Mouse (Mus musculus) myocyte (in vitro differentiated cells): Measurements from ENCODE around the gene Rbm33. TPM values are rescaled to one million over a fixed set of nuclear protein-coding genes. Genes with fewer than 3 reads are reported as not detected.

Experiments used
- H3K27me3 ChIP-seq: one replicate; pipeline ENCODE4 v1.6.1; 2011; ENCODE audit not compliant: control insufficient read depth, insufficient read depth, insufficient read length
- H3K36me3 ChIP-seq: one replicate; pipeline ENCODE4 v1.6.1; 2011; ENCODE audit not compliant: control insufficient read depth, insufficient read depth
- H3K4me2 ChIP-seq: one replicate; pipeline ENCODE4 v1.6.1; 2011; ENCODE audit warnings: low read depth, control low read depth
- H3K4me3 ChIP-seq: one replicate; pipeline ENCODE4 v1.5.1; 2011; ENCODE audit warnings: mild to moderate bottlenecking, control low read depth, moderate library complexity
- H3K79me2 ChIP-seq: one replicate; pipeline ENCODE4 v1.6.1; 2011; ENCODE audit not compliant: control insufficient read depth, insufficient read depth
- H3ac ChIP-seq: one replicate; pipeline ENCODE4 v1.6.1; 2011; ENCODE audit not compliant: control insufficient read depth, insufficient read length
- CEBPB ChIP-seq: IDR thresholded peaks from 2 replicates; pipeline ENCODE4 v1.6.1; 2011; ENCODE audit warnings: mild to moderate bottlenecking, moderate library complexity; ENCODE audit not compliant: poor library complexity, insufficient read depth, severe bottlenecking
- E2F4 ChIP-seq: IDR thresholded peaks from one replicate; pipeline ENCODE4 v1.6.1; 2011; ENCODE audit warnings: mild to moderate bottlenecking, control low read depth, moderate library complexity; ENCODE audit not compliant: insufficient read depth
- MAX ChIP-seq: IDR thresholded peaks from one replicate; pipeline ENCODE4 v1.6.1; 2011; ENCODE audit warnings: low read depth, mild to moderate bottlenecking, control low read depth
- MYOD1 ChIP-seq, 3 experiments: IDR thresholded peaks; one replicate each; pipeline ENCODE4 v1.6.1; 2011; ENCODE audit warnings: control low read depth in 2 of 3, low read depth in 2 of 3, mild to moderate bottlenecking in 2 of 3, moderate library complexity in 1 of 3; ENCODE audit not compliant: insufficient read length in 2 of 3, control insufficient read depth in 1 of 3
- MYOG ChIP-seq, 3 experiments: IDR thresholded peaks; one replicate each; pipeline ENCODE4 v1.6.1; 2011; ENCODE audit warnings: control low read depth in 2 of 3, low read depth in 2 of 3, mild to moderate bottlenecking in 2 of 3; ENCODE audit not compliant: insufficient read length in 2 of 3, control insufficient read depth in 1 of 3, insufficient read depth in 1 of 3
- POLR2A ChIP-seq: IDR thresholded peaks from one replicate; pipeline ENCODE4 v1.6.1; 2011; ENCODE audit warnings: low read depth, mild to moderate bottlenecking, control low read depth, moderate library complexity; ENCODE audit not compliant: insufficient read length
- POLR2AphosphoS2 ChIP-seq: IDR thresholded peaks from one replicate; pipeline ENCODE4 v1.6.1; 2011; ENCODE audit warnings: low read depth, control low read depth; ENCODE audit not compliant: insufficient read length
- REST ChIP-seq: IDR thresholded peaks from one replicate; pipeline ENCODE4 v1.6.1; 2011; ENCODE audit warnings: mild to moderate bottlenecking, control low read depth, moderate library complexity; ENCODE audit not compliant: insufficient read depth, insufficient read length
- SRF ChIP-seq: IDR thresholded peaks from one replicate; pipeline ENCODE4 v1.6.1; 2011; ENCODE audit warnings: low read depth; ENCODE audit not compliant: control insufficient read depth, insufficient read length
- TCF12 ChIP-seq: IDR thresholded peaks from one replicate; pipeline ENCODE4 v1.6.1; 2011; ENCODE audit warnings: mild to moderate bottlenecking, control low read depth; ENCODE audit not compliant: poor library complexity, insufficient read depth, severe bottlenecking
- TCF3 ChIP-seq: IDR thresholded peaks from one replicate; pipeline ENCODE4 v1.6.1; 2011; ENCODE audit warnings: low read depth, control low read depth; ENCODE audit not compliant: insufficient read length
- USF1 ChIP-seq: IDR thresholded peaks from one replicate; pipeline ENCODE4 v1.6.1; 2011; ENCODE audit warnings: low read depth, mild to moderate bottlenecking, control low read depth, moderate library complexity
- polyA plus RNA-seq: library from polyadenylated mRNA; unstranded; fragments of >200 nt; fragmentation: generic; extraction: Trizol; gene quantifications from one replicate; pipeline ENCODE4 v1.2.1, GENCODE M21; 2012; ENCODE audit warnings: missing spikeins

Gene Rbm33
- polyA plus RNA-seq, 1 experiment, result 11.7 TPM

GRCm38 (mm10) chr5:28456366-28456765, 139.4 kb downstream of the Rbm33 start:
- no peak for TF ChIP-seq REST
- TF ChIP-seq MYOD1 (IDR thresholded peaks at IDR 0.05; ENCODE audit: control insufficient read depth in 1 of 3, insufficient read length in 2 of 3, low read depth in 2 of 3), result no peak
- Histone ChIP-seq H3ac (no peak overlapping the region), H3K4me3 (no peak overlapping the region), H3K79me2 (no peaks in the 10 kb centered on the region), H3K36me3 (no peaks in the 10 kb centered on the region), H3K27me3 (peaks cover 50% of the 10 kb centered on the region), H3K4me2 (no peak overlapping the region)

GRCm38 (mm10) chr5:28457921-28458641, 141.2 kb downstream of the Rbm33 start:
- TF ChIP-seq POLR2A (no peak), TCF12 (no peak), MYOD1 (IDR thresholded peaks at IDR 0.05; ENCODE audit: control insufficient read depth in 1 of 3, insufficient read length in 2 of 3, low read depth in 2 of 3) (no peak), MAX (no peak), E2F4 (no peak), REST (no peak), SRF (no peak), USF1 (no peak), CEBPB (no peak), TCF3 (no peak), POLR2AphosphoS2 (no peak), MYOG (IDR thresholded peaks at IDR 0.05; ENCODE audit: control insufficient read depth in 1 of 3, insufficient read depth in 1 of 3, insufficient read length in 2 of 3, low read depth in 2 of 3) (no peak)

GRCm38 (mm10) chr5:28458821-28459240, 141.9 kb downstream of the Rbm33 start:
- TF ChIP-seq TCF3, result no peak
- no peak for TF ChIP-seq MAX
- TF ChIP-seq CEBPB, result no peak
- no peak for TF ChIP-seq SRF
- no peak overlapping the region for H3K4me2 ChIP-seq
- H3K79me2 ChIP-seq, result no peaks in the 10 kb centered on the region
- H3K36me3 ChIP-seq, result no peaks in the 10 kb centered on the region
- H3K4me3 ChIP-seq, result no peak overlapping the region
- peaks cover 75% of the 10 kb centered on the region for H3K27me3 ChIP-seq
- no peak overlapping the region for H3ac ChIP-seq

More at GRCm38 (mm10) chr5:28457921-28458641, 141.2 kb downstream of the Rbm33 start:
- no peaks in the 10 kb centered on the region for H3K36me3 ChIP-seq
- peaks cover 67% of the 10 kb centered on the region for H3K27me3 ChIP-seq
- H3ac ChIP-seq, result no peak overlapping the region
- H3K4me2 ChIP-seq, result no peak overlapping the region
- no peaks in the 10 kb centered on the region for H3K79me2 ChIP-seq
- no peak overlapping the region for H3K4me3 ChIP-seq

GRCm38 (mm10) chr5:28459456-28460225, 142.7 kb downstream of the Rbm33 start:
- Histone ChIP-seq H3K79me2 (no peaks in the 10 kb centered on the region), H3K27me3 (peaks cover 81% of the 10 kb centered on the region), H3K4me3 (no peak overlapping the region), H3K4me2 (no peak overlapping the region), H3K36me3 (no peaks in the 10 kb centered on the region), H3ac (no peak overlapping the region)
- TF ChIP-seq POLR2A, result no peak
- no peak for TF ChIP-seq REST
- no peak for TF ChIP-seq TCF12
- TF ChIP-seq USF1, result no peak
- TF ChIP-seq E2F4, result no peak
- no peak for TF ChIP-seq MYOG (IDR thresholded peaks at IDR 0.05; ENCODE audit: control insufficient read depth in 1 of 3, insufficient read depth in 1 of 3, insufficient read length in 2 of 3, low read depth in 2 of 3)
- no peak for TF ChIP-seq TCF3
- TF ChIP-seq MYOD1 (IDR thresholded peaks at IDR 0.05; ENCODE audit: control insufficient read depth in 1 of 3, insufficient read length in 2 of 3, low read depth in 2 of 3), result no peak
- no peak for TF ChIP-seq POLR2AphosphoS2
- no peak for TF ChIP-seq CEBPB
- no peak for TF ChIP-seq SRF
- no peak for TF ChIP-seq MAX

GRCm38 (mm10) chr5:28460556-28461350, 143.8 kb downstream of the Rbm33 start:
- Histone ChIP-seq H3ac (no peak overlapping the region), H3K36me3 (no peaks in the 10 kb centered on the region), H3K27me3 (peaks cover 86% of the 10 kb centered on the region), H3K79me2 (no peaks in the 10 kb centered on the region), H3K4me2 (no peak overlapping the region), H3K4me3 (no peak overlapping the region)
- TF ChIP-seq E2F4, result no peak
